Mouse (Mus musculus) hindbrain, embryonic 11.5 days (tissue): ENCODE results near the gene Pmm2. TPM values are rescaled to one million over a fixed set of nuclear protein-coding genes. Genes with fewer than 3 reads are reported as not detected.
A peak's percentile ranks its signal among the peaks of the same experiment; 100 is the strongest.

Experiments used
- ATAC-seq: fragments of 200-750 bp; cut with Nextera tagmentation; 2 replicates; pipeline ENCODE4 v1.8.0; 2017; ENCODE audit warnings: mild to moderate bottlenecking, moderate TSS enrichment, moderate library complexity; ENCODE audit not compliant: low FRiP score
- DNase-seq: peaks from one replicate; pipeline ENCODE4 v3.0.0-alpha.2; 2015; ENCODE audit warnings: low spot score
- H3K27ac ChIP-seq: fragments of 300-500 bp; sonication (generic); 2 replicates; pipeline ENCODE4 v1.5.1; 2014; ENCODE audit warnings: mild to moderate bottlenecking, low read depth, low read length
- H3K27me3 ChIP-seq: fragments of 300-500 bp; sonication (generic); 2 replicates; pipeline ENCODE4 v1.6.1; 2014; ENCODE audit warnings: mild to moderate bottlenecking, low read length, moderate library complexity, mixed read lengths; ENCODE audit not compliant: control insufficient read depth, insufficient read depth
- H3K36me3 ChIP-seq: fragments of 300-500 bp; sonication (generic); 2 replicates; pipeline ENCODE4 v1.6.1; 2014; ENCODE audit warnings: mild to moderate bottlenecking, low read length, moderate library complexity, mixed read lengths; ENCODE audit not compliant: control insufficient read depth, insufficient read depth
- H3K4me1 ChIP-seq: fragments of 300-500 bp; sonication (generic); replicated peaks from 2 replicates; pipeline ENCODE4 v1.6.1; 2014; ENCODE audit warnings: low read length, mixed read lengths; ENCODE audit not compliant: control insufficient read depth, insufficient read depth
- H3K4me2 ChIP-seq: fragments of 300-500 bp; sonication (generic); replicated peaks from 2 replicates; pipeline ENCODE4 v1.6.1; 2014; ENCODE audit warnings: mild to moderate bottlenecking, low read depth, low read length
- H3K4me3 ChIP-seq: fragments of 300-500 bp; sonication (generic); 2 replicates; pipeline ENCODE4 v1.5.1; 2014; ENCODE audit warnings: low read depth, low read length
- H3K9ac ChIP-seq: fragments of 300-500 bp; sonication (generic); 2 replicates; pipeline ENCODE4 v1.6.1; 2014; ENCODE audit warnings: low read depth, low read length
- H3K9me3 ChIP-seq: fragments of 300-500 bp; sonication (generic); 2 replicates; pipeline ENCODE4 v1.6.1; 2016; ENCODE audit warnings: low read length; ENCODE audit not compliant: control insufficient read depth
- WGBS: fragments of 180-500 bp; shearing (Covaris S2); extraction: QIAGEN DNeasy Blood & Tissue Kit; methylation state at CpG from one replicate; pipeline ENCODE4 v1.1.7; 2014; 5-methylcytosine and 5-hydroxymethylcytosine counted together
- polyA plus RNA-seq: library from polyadenylated mRNA; unstranded; fragments of >200 nt; fragmentation: Nextera tagmentation; extraction: Ambion mirVana; gene quantifications from 2 replicates; pipeline ENCODE4 v1.2.1, GENCODE M21; 2014

Gene Pmm2
- polyA plus RNA-seq, 1 experiment from 2014 or later: 43.3 TPM

- H3K9me3 ChIP-seq: no peaks in the 10 kb centered on the region
- WGBS: 92% methylated on average over 4 of the region's 4 CpGs
- ATAC-seq: no peak
- H3K4me2 ChIP-seq: no peak overlapping the region
- no peak overlapping the region for H3K4me3 ChIP-seq
- no peak overlapping the region for H3K27ac ChIP-seq
- no peaks in the 10 kb centered on the region for H3K27me3 ChIP-seq
- no peak overlapping the region for H3K9ac ChIP-seq
- no peaks in the 10 kb centered on the region for H3K36me3 ChIP-seq
- DNase-seq: no peak
- no peaks in the 10 kb centered on the region for H3K4me1 ChIP-seq
Observed at GRCm38 (mm10) chr16:8678676-8679075, 41.2 kb downstream of the Pmm2 start.

- Histone ChIP-seq H3K4me3 (no peak overlapping the region), H3K4me2 (no peak overlapping the region), H3K9ac (no peak overlapping the region), H3K4me1 (no peaks in the 10 kb centered on the region), H3K36me3 (no peaks in the 10 kb centered on the region), H3K9me3 (no peaks in the 10 kb centered on the region), H3K27me3 (no peaks in the 10 kb centered on the region), H3K27ac (no peak overlapping the region)
- DNase-seq: no peak
- no peak for ATAC-seq
- WGBS: 98% methylated on average over 3 of the region's 3 CpGs
Observed at GRCm38 (mm10) chr16:8679780-8680179, 42.3 kb downstream of the Pmm2 start.

- Histone ChIP-seq H3K9me3 (no peaks in the 10 kb centered on the region), H3K9ac (no peak within 1 kb of the TSS), H3K4me1 (no peaks in the 10 kb centered on the region), H3K36me3 (no peaks in the 10 kb centered on the region), H3K27ac (no peak within 1 kb of the TSS), H3K27me3 (no peaks in the 10 kb centered on the region), H3K4me2 (no peak within 1 kb of the TSS), H3K4me3 (no peak within 1 kb of the TSS)
- ATAC-seq (no peak), DNase-seq (no peak)
- 81% methylated on average over 5 of the region's 5 CpGs for WGBS
Observed at GRCm38 (mm10) chr16:8680470-8680869, 43.0 kb downstream of the Pmm2 start, which contains the start of gene Gm5767. Gm5767 (plus strand) TSS chr16:8680770.

GRCm38 (mm10) chr16:8685087-8685486, 47.6 kb downstream of the Pmm2 start:
- ATAC-seq (no peak), DNase-seq (no peak)
- H3K27ac ChIP-seq: no peak overlapping the region
- WGBS: 76% methylated on average over 4 of the region's 4 CpGs
- H3K9me3 ChIP-seq: no peaks in the 10 kb centered on the region
- H3K27me3 ChIP-seq: no peaks in the 10 kb centered on the region
- H3K9ac ChIP-seq: no peak overlapping the region
- H3K4me2 ChIP-seq: no peak overlapping the region
- no peaks in the 10 kb centered on the region for H3K4me1 ChIP-seq
- H3K36me3 ChIP-seq: 0 out of 2 replicates have a peak, but pooled peaks cover 3% of the 10 kb centered on the region
- H3K4me3 ChIP-seq: no peak overlapping the region

- H3K27ac ChIP-seq: no peak overlapping the region
- no peaks in the 10 kb centered on the region for H3K27me3 ChIP-seq
- no peak overlapping the region for H3K4me3 ChIP-seq
- H3K9ac ChIP-seq: no peak overlapping the region
- H3K4me2 ChIP-seq: no peak overlapping the region
- no peaks in the 10 kb centered on the region for H3K9me3 ChIP-seq
- peak; percentile 58 for ATAC-seq
- H3K4me1 ChIP-seq: no peaks in the 10 kb centered on the region
- 64% methylated on average over 7 of the region's 7 CpGs for WGBS
- DNase-seq: peak; percentile 81
- 0 out of 2 replicates have a peak, but pooled peaks cover 3% of the 10 kb centered on the region for H3K36me3 ChIP-seq
Observed at GRCm38 (mm10) chr16:8686121-8686870, 48.8 kb downstream of the Pmm2 start.

GRCm38 (mm10) chr16:8686871-8687535, 49.5 kb downstream of the Pmm2 start:
- Histone ChIP-seq H3K9ac (no peak overlapping the region), H3K4me2 (no peak overlapping the region), H3K36me3 (peaks cover 6% of the 10 kb centered on the region; the same call in 1 of the 2 replicates), H3K4me1 (no peaks in the 10 kb centered on the region), H3K27ac (no peak overlapping the region), H3K27me3 (no peaks in the 10 kb centered on the region), H3K4me3 (no peak overlapping the region), H3K9me3 (no peaks in the 10 kb centered on the region)
- ATAC-seq (peak; percentile 32; the same call in 1 of the 2 replicates), DNase-seq (no peak)
- WGBS: 84% methylated on average over 11 of the region's 11 CpGs

- H3K36me3 ChIP-seq: peaks cover 9% of the 10 kb centered on the region; the same call in 1 of the 2 replicates
- no peaks in the 10 kb centered on the region for H3K9me3 ChIP-seq
- no peak overlapping the region for H3K9ac ChIP-seq
- H3K4me3 ChIP-seq: no peak overlapping the region
- H3K27me3 ChIP-seq: no peaks in the 10 kb centered on the region
- DNase-seq (no peak), ATAC-seq (no peak)
- no peaks in the 10 kb centered on the region for H3K4me1 ChIP-seq
- H3K27ac ChIP-seq: no peak overlapping the region
- no peak overlapping the region for H3K4me2 ChIP-seq
Observed at GRCm38 (mm10) chr16:8687559-8688112, 50.2 kb downstream of the Pmm2 start.

GRCm38 (mm10) chr16:8689979-8690656, 52.6 kb downstream of the Pmm2 start:
- no peak overlapping the region for H3K27ac ChIP-seq
- no peak overlapping the region for H3K9ac ChIP-seq
- H3K4me3 ChIP-seq: no peak overlapping the region
- peaks cover 12% of the 10 kb centered on the region; the same call in 1 of the 2 replicates for H3K36me3 ChIP-seq
- no peaks in the 10 kb centered on the region for H3K27me3 ChIP-seq
- DNase-seq (no peak), ATAC-seq (no peak)
- no peaks in the 10 kb centered on the region for H3K9me3 ChIP-seq
- no peak overlapping the region for H3K4me2 ChIP-seq
- H3K4me1 ChIP-seq: no peaks in the 10 kb centered on the region
- 93% methylated on average over 11 of the region's 11 CpGs for WGBS
